Comparison of ENCODE assay signal across 31 mouse cellular contexts in genomic region chr5:130355223-130355622, GRCm38 (mm10). TPM values are rescaled to one million over a fixed set of nuclear protein-coding genes. Genes with fewer than 3 reads are reported as not detected.
DNase-seq lines count a peak whose midpoint lies in the region; TF ChIP-seq lines count a peak whose summit lies in the region.
"Had no signal": no experiment of that assay in that cellular context is flagged by ENCODE, and none has a peak within 500 bp of the region (broad histone marks: within the 10 kb centered on the region; RNA-seq: fewer than 3 reads in every experiment).

No protein-coding gene starts in this region.

- intact Hi-C loops in heart, postnatal 14 days (cut with DNase I), result no loop called here

- H3K4me3 ChIP-seq in layer of hippocampus, adult 2 months, result no peak overlapping the region
- no peak overlapping the region for H3K4me3 ChIP-seq in cortical plate, adult 2 months (ENCODE audit: insufficient read depth, low read length)
- H3K4me3 ChIP-seq: heart, embryonic 10.5 days; limb, embryonic 15.5 days had no signal

- peak; percentile 54 for TF ChIP-seq CTCF in layer of hippocampus, adult 2 months (conservative IDR thresholded peaks at IDR 0.05)
- TF ChIP-seq CTCF in cortical plate, adult 2 months (IDR thresholded peaks at IDR 0.05; ENCODE audit: extremely low read depth, insufficient read depth, low read length), result 0 out of 2 replicates have a peak, but pooled peaks have one; percentile 10

- no peak for TF ChIP-seq POLR2A in cortical plate, adult 2 months (IDR thresholded peaks at IDR 0.05; ENCODE audit: extremely low read depth, insufficient read depth, low read length)

- DNase-seq in embryo, embryonic 11 days, result peak; percentile 16
- DNase-seq in embryo, embryonic 10.5 days (ENCODE audit: low spot score), result no peak
- no peak for DNase-seq in layer of hippocampus, adult 2 months (ENCODE audit: low spot score in 2 of 2)
- DNase-seq in layer of hippocampus, adult 8-10 months (ENCODE audit: low spot score in 2 of 2), result no peak
- DNase-seq in 416B (ENCODE audit: low read depth), result peak; percentile 38
- DNase-seq in heart, postnatal 14 days, result no peak
- DNase-seq: adrenal gland, postnatal 10 days; cerebellum, adult 9-11 months; layer of hippocampus, postnatal 36 days; right cerebral cortex, adult 18-20 months; right cerebral cortex, postnatal 4 days; thymus, adult 18-20 months; thymus, postnatal 36 days had no signal

- no peaks in the 10 kb centered on the region for H3K4me1 ChIP-seq in cortical plate, adult 2 months (ENCODE audit: control insufficient read depth, insufficient read depth, low read length)
- H3K4me1 ChIP-seq: heart, embryonic 10.5 days; limb, embryonic 15.5 days had no signal

- no peak overlapping the region for H3K27ac ChIP-seq in layer of hippocampus, adult 2 months
- no peak overlapping the region for H3K27ac ChIP-seq in cortical plate, adult 2 months (ENCODE audit: insufficient read depth, low read length)
- H3K27ac ChIP-seq: heart, embryonic 10.5 days; limb, embryonic 15.5 days; liver, embryonic 14.5 days; macrophage had no signal

RNA-seq across cellular contexts. Expression of gene Caln1, which starts 14.0 kb away (rescaled TPM):
- total RNA-seq in layer of hippocampus, adult 2 months (2021), result 100 to 1,000 TPM; 129 to 132 TPM
- 100 to 1,000 TPM; 127 to 148 (median 137) TPM for total RNA-seq in layer of hippocampus, adult 8-10 months (2022)
- 41.5 and 48.6 TPM in 2 replicates for polyA plus RNA-seq in cortical plate, adult 2 months (2012; rRNA removed)
- total RNA-seq in heart, postnatal 14 days (2021), result not detected
- total RNA-seq: hematopoietic stem cell, adult 5-6 weeks had no signal
- polyA plus RNA-seq: activated CD4-positive, CD25-positive, alpha-beta regulatory T cell, adult 4 months; liver, embryonic 14.5 days; lung, postnatal 0 days; macrophage; stomach, embryonic 14.5 days had no signal

RNA-seq across cellular contexts. Expression of gene A330070K13Rik, which starts 29.2 kb away (rescaled TPM):
- total RNA-seq in layer of hippocampus, adult 2 months (2021), result 1 to 10 TPM; 1.9 to 2.9 TPM
- total RNA-seq in layer of hippocampus, adult 8-10 months (2022), result 1 to 10 TPM; 1.3 to 4.0 (median 1.9) TPM
- polyA plus RNA-seq in cortical plate, adult 2 months (2012; rRNA removed), result 0.81 TPM in 2 replicates
- not detected for total RNA-seq in heart, postnatal 14 days (2021)
- total RNA-seq: adrenal gland, postnatal 10 days; gastrocnemius, adult 8-10 months; hematopoietic stem cell, adult 5-6 weeks had no signal
- polyA plus RNA-seq: activated CD4-positive, CD25-positive, alpha-beta regulatory T cell, adult 4 months; C2C12; embryonic facial prominence, embryonic 14.5 days; forebrain, embryonic 14.5 days; gonadal fat pad, adult 2 months; heart, embryonic 10.5 days; heart, embryonic 16.5 days; intestine, embryonic 16.5 days; kidney, embryonic 14.5 days; limb, embryonic 15.5 days; liver, embryonic 14.5 days; lung, postnatal 0 days; macrophage; midbrain, embryonic 16.5 days; stomach, embryonic 14.5 days had no signal

Comparison
In these comparisons a context has a peak if more than half of its experiments do, and no peak if none do; other contexts are left out.
1. DNase-seq: peak in embryo, embryonic 11 days (single experiment) and 416B (single experiment); none in embryo, embryonic 10.5 days (single experiment), layer of hippocampus, adult 2 months (0 of 2), layer of hippocampus, adult 8-10 months (0 of 2) and heart, postnatal 14 days (0 of 2).
2. RNA of gene Caln1, which starts 14.0 kb away (total RNA-seq): 127 to 148 TPM in layer of hippocampus, adult 8-10 months and 129 to 132 TPM in layer of hippocampus, adult 2 months; not detected in heart, postnatal 14 days; every median in the first group is over 100 times any median in the second.